8 mouse cellular contexts compared by ENCODE assay signal in the genomic region with DNA sequence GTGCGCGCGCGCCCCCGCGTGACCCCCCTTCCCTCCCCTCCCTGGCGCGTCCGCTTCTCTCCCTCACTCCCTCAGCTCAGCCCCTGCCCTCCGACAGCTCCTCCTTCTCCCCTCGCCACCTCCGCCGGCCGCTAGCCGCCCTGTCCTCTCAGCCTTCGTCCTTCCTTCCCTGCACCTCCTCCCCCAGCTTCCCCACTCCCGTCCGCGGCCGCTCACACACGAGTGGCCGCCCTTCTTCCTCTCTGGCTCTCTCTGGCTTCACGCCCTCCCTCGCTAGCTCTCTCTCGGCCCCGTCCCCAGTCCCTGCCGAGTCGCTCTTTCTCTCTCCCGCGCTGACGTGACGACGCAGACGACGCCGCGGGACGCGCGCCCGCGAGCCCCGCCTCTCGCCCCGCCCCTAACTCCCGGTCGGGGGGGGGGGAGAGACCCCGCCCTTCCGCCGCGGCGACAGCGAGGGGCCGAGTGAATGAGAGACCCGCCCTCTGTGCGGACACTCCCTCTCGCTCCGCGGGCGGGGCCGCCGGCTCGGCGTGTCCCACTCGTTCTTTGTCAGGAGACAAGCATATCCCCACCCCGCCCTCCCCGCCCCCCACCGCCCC. TPM values are rescaled to one million over a fixed set of nuclear protein-coding genes. Genes with fewer than 3 reads are reported as not detected.
DNase-seq lines count a peak whose midpoint lies in the region; ATAC-seq and TF ChIP-seq lines count a peak whose summit lies in the region.
"Not testable (repeated sequence)": the region's sequence is repeated elsewhere in the genome, so short reads cannot be mapped to it uniquely, and the experiment has no call there.

A gene (minus strand): TSS at position 345 of the 599 bp plus-strand sequence.

- ATAC-seq in embryonic facial prominence, embryonic 15.5 days (ENCODE audit: insufficient number of reproducible peaks, low FRiP score, low TSS enrichment, low read depth): peak; percentile 96
- ATAC-seq in kidney, embryonic 14.5 days (ENCODE audit: low FRiP score, low TSS enrichment): peak; percentile 96
- ATAC-seq in limb, embryonic 15.5 days (ENCODE audit: insufficient number of reproducible peaks, low FRiP score, low TSS enrichment, low read depth): peak; percentile 95

- H3K9ac ChIP-seq in embryonic facial prominence, embryonic 15.5 days: peak within 1 kb of the TSS; percentile 90
- peak within 1 kb of the TSS; percentile 95 for H3K9ac ChIP-seq in kidney, embryonic 14.5 days (ENCODE audit: low read depth, low read length)
- peak within 1 kb of the TSS; percentile 89 for H3K9ac ChIP-seq in limb, embryonic 15.5 days

- peak; percentile 95 for DNase-seq in 416B (ENCODE audit: low read depth)
- peak; percentile 85 to 95 for DNase-seq in heart, adult 9 months (ENCODE audit: low spot score in 2 of 2)
- peak; percentile 71 to 80 for DNase-seq in monocyte, adult 2 months (ENCODE audit: low read depth in 1 of 2, low spot score in 2 of 2)
- DNase-seq in spleen, postnatal 36 days (ENCODE audit: low spot score in 2 of 2): peak; percentile 88 to 91

- H3K4me3 ChIP-seq in bone marrow, adult 2 months (replicated peaks; ENCODE audit: control insufficient read depth, low read depth, low read length): peak within 1 kb of the TSS; percentile 94
- H3K4me3 ChIP-seq in embryonic facial prominence, embryonic 15.5 days (replicated peaks): peak within 1 kb of the TSS; percentile 99
- peak within 1 kb of the TSS; percentile 99 for H3K4me3 ChIP-seq in kidney, embryonic 14.5 days (ENCODE audit: low read length)
- peak within 1 kb of the TSS; percentile 99 for H3K4me3 ChIP-seq in limb, embryonic 15.5 days

- peak within 1 kb of the TSS; percentile 100 for H3K27ac ChIP-seq in bone marrow, adult 2 months (ENCODE audit: control insufficient read depth, insufficient read depth, low read depth, low read length, poor library complexity)
- peak within 1 kb of the TSS; percentile 98 for H3K27ac ChIP-seq in embryonic facial prominence, embryonic 15.5 days (replicated peaks)
- H3K27ac ChIP-seq in kidney, embryonic 14.5 days (ENCODE audit: low read depth, low read length): peak within 1 kb of the TSS; percentile 98
- peak within 1 kb of the TSS; percentile 97 for H3K27ac ChIP-seq in limb, embryonic 15.5 days

- TF ChIP-seq CTCF in bone marrow, adult 2 months (IDR thresholded peaks at IDR 0.05; ENCODE audit: control insufficient read depth, insufficient read depth, low read length): not testable (repeated sequence)

- not testable (repeated sequence) for H3K9me3 ChIP-seq in embryonic facial prominence, embryonic 15.5 days (replicated peaks); kidney, embryonic 14.5 days (ENCODE audit: control insufficient read depth, low read length); limb, embryonic 15.5 days

- H3K27me3 ChIP-seq in embryonic facial prominence, embryonic 15.5 days; kidney, embryonic 14.5 days (ENCODE audit: control insufficient read depth, insufficient read depth, low read length); limb, embryonic 15.5 days: not testable (repeated sequence)

- H3K36me3 ChIP-seq in embryonic facial prominence, embryonic 15.5 days; limb, embryonic 15.5 days: not testable (repeated sequence)
- peaks cover 22% of the 10 kb centered on the region for H3K36me3 ChIP-seq in kidney, embryonic 14.5 days (ENCODE audit: control insufficient read depth, insufficient read depth, low read length)

- TF ChIP-seq POLR2A in bone marrow, adult 2 months (IDR thresholded peaks at IDR 0.05; ENCODE audit: borderline replicate concordance, control insufficient read depth, low read depth, low read length): 0 out of 2 replicates have a peak, but pooled peaks have one; percentile 71

- H3K4me2 ChIP-seq in embryonic facial prominence, embryonic 15.5 days (replicated peaks): peak within 1 kb of the TSS; percentile 69
- peak within 1 kb of the TSS; percentile 78 for H3K4me2 ChIP-seq in kidney, embryonic 14.5 days (replicated peaks; ENCODE audit: low read depth, low read length)
- peak within 1 kb of the TSS; percentile 59 for H3K4me2 ChIP-seq in limb, embryonic 15.5 days

- WGBS in bone marrow, adult 2 months: under 1% methylated on average over 57 of the region's 68 CpGs
- WGBS in embryonic facial prominence, embryonic 15.5 days: under 1% methylated on average over 54 of the region's 68 CpGs
- WGBS in kidney, embryonic 14.5 days: under 1% methylated on average over 44 of the region's 68 CpGs
- under 1% methylated on average over 41 of the region's 68 CpGs for WGBS in limb, embryonic 15.5 days

- H3K4me1 ChIP-seq in bone marrow, adult 2 months (ENCODE audit: control insufficient read depth, insufficient read depth, low read length); limb, embryonic 15.5 days: not testable (repeated sequence)
- H3K4me1 ChIP-seq in embryonic facial prominence, embryonic 15.5 days: peaks cover 11% of the 10 kb centered on the region
- H3K4me1 ChIP-seq in kidney, embryonic 14.5 days (ENCODE audit: control insufficient read depth, insufficient read depth, low read length): peaks cover 11% of the 10 kb centered on the region

RNA-seq across cellular contexts. Expression of the gene that starts here (rescaled TPM):
- polyA plus RNA-seq in bone marrow, adult 2 months (2011; ENCODE audit: insufficient read depth, insufficient read length, low replicate concordance, missing spikeins): 80.2 and 101 TPM in 2 replicates
- polyA plus RNA-seq in embryonic facial prominence, embryonic 15.5 days (2015; fragmentation: Nextera tagmentation; extraction: Ambion mirVana): 83.1 and 86.0 TPM in 2 replicates
- polyA plus RNA-seq in kidney, embryonic 14.5 days (2014; fragmentation: Nextera tagmentation; extraction: Ambion mirVana): 88.9 and 153 TPM in 2 replicates
- polyA plus RNA-seq in limb, embryonic 15.5 days (2015; fragmentation: Nextera tagmentation; extraction: Ambion mirVana): 94.5 and 95.0 TPM in 2 replicates

Comparison
In these comparisons a context has a peak if more than half of its experiments do, and no peak if none do; other contexts are left out.
1. Peak in every context shown above with its lines: DNase-seq, ATAC-seq, H3K4me3 ChIP-seq and H3K27ac ChIP-seq.